Mouse (Mus musculus) forebrain, postnatal 0 days (tissue): ENCODE results near the gene F3. TPM values are rescaled to one million over a fixed set of nuclear protein-coding genes. Genes with fewer than 3 reads are reported as not detected.

Experiments
- ATAC-seq: fragments of 200-750 bp; cut with Nextera tagmentation; 2 replicates; pipeline ENCODE4 v1.8.0; 2017; ENCODE audit warnings: mild to moderate bottlenecking, moderate library complexity
- DNase-seq: peaks from one replicate; pipeline ENCODE4 v3.0.0-alpha.2; 2015
- H3K27ac ChIP-seq: fragments of 300-500 bp; sonication (generic); 2 replicates; pipeline ENCODE4 v1.5.1; 2014; ENCODE audit warnings: low read depth, mild to moderate bottlenecking, antibody characterized with exemption, low read length, moderate library complexity, mixed read lengths
- H3K27me3 ChIP-seq: fragments of 300-500 bp; sonication (generic); 2 replicates; pipeline ENCODE4 v1.6.1; 2014; ENCODE audit warnings: mild to moderate bottlenecking, low read length, mixed read lengths; ENCODE audit not compliant: insufficient read depth
- H3K36me3 ChIP-seq: fragments of 300-500 bp; sonication (generic); 2 replicates; pipeline ENCODE4 v1.6.1; 2014; ENCODE audit warnings: mild to moderate bottlenecking, moderate library complexity; ENCODE audit not compliant: insufficient read depth
- H3K4me1 ChIP-seq: fragments of 300-500 bp; sonication (generic); 2 replicates; pipeline ENCODE4 v1.6.1; 2014; ENCODE audit warnings: antibody characterized with exemption; ENCODE audit not compliant: insufficient read depth
- H3K4me2 ChIP-seq: fragments of 300-500 bp; sonication (generic); 2 replicates; pipeline ENCODE4 v1.6.1; 2014; ENCODE audit warnings: low read depth, mild to moderate bottlenecking, moderate library complexity
- H3K4me3 ChIP-seq: fragments of 300-500 bp; sonication (generic); 2 replicates; pipeline ENCODE4 v1.5.1; 2014; ENCODE audit warnings: low read depth, low read length, mixed read lengths
- H3K9ac ChIP-seq: fragments of 300-500 bp; sonication (generic); 2 replicates; pipeline ENCODE4 v1.6.1; 2014; ENCODE audit warnings: mild to moderate bottlenecking
- H3K9me3 ChIP-seq: fragments of 300-500 bp; sonication (generic); 2 replicates; pipeline ENCODE4 v1.6.1; 2016; ENCODE audit warnings: low read length
- CTCF ChIP-seq: sonication (generic); IDR thresholded peaks from 2 replicates; pipeline ENCODE4 v1.5.1; 2016; ENCODE audit warnings: antibody characterized with exemption, control low read depth, low read depth
- WGBS: fragments of 180-500 bp; shearing (Covaris S2); extraction: QIAGEN DNeasy Blood & Tissue Kit; methylation state at CpG from one replicate; pipeline ENCODE4 v1.1.7; 2014; 5-methylcytosine and 5-hydroxymethylcytosine counted together
- polyA plus RNA-seq: library from polyadenylated mRNA; unstranded; fragments of >200 nt; fragmentation: Nextera tagmentation; extraction: Ambion mirVana; gene quantifications from 2 replicates; pipeline ENCODE4 v1.2.1, GENCODE M21; 2015
- total RNA-seq: library from RNA; depleted of rRNA; stranded (reverse); fragments of >200 nt; gene quantifications from 2 replicates; pipeline ENCODE4 v1.2.3, GENCODE M21; 2014

Gene F3
- total and polyA plus RNA-seq, 2 experiments from 2014 or later, result 11.5 to 14.2 TPM

DNA sequence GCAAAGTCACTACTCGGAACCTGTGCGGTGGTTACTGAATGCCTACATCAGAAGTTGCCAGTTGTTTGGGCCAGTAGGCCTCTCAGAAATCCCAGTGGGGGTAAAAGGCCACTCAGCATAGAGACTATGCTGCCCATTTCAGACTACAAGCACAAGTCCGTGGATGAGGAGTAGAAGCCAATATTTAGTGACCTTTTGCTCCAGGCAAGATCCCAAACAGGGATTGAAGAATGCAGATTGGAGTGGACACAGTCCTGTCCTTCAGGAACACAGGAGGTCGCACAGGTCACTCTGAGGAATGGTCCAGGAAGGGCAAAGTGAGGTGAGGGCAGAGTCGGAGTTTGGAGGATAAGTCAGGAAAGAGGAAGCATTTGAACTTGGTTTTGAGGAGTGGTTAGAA, 29.6 kb upstream of the F3 start:
- TF ChIP-seq CTCF, result no peak
- H3K9me3 ChIP-seq, result no peaks in the 10 kb centered on the region
- H3K27ac ChIP-seq, result no peak overlapping the region
- 90% methylated on average over 5 of the region's 5 CpGs for WGBS
- no peaks in the 10 kb centered on the region; the same call in 1 of the 2 replicates for H3K4me1 ChIP-seq
- H3K27me3 ChIP-seq, result no peaks in the 10 kb centered on the region
- ATAC-seq (no peak), DNase-seq (no peak)
- no peak overlapping the region for H3K9ac ChIP-seq
- H3K4me3 ChIP-seq, result no peak overlapping the region
- no peaks in the 10 kb centered on the region for H3K36me3 ChIP-seq
- H3K4me2 ChIP-seq, result no peak overlapping the region

DNA sequence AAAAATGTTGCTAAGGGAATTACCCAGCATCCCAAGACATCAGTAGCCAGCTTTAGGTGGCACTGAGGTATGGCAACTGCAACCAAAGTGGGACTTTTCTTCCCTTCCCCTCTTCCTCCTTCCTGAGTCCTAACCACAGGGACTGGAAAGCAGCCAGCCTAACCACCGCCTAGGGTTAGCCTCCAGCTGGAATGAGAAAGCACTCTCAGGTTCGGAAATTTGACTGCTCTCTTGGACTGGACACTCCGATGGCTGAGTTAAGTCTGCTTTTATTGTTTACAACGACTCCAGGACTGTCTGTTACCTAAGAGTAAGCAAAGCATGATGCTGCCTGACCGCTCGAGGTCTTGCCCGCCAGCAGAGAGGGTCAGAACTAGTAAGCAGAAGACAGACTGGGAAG, 26.2 kb upstream of the F3 start:
- Histone ChIP-seq H3K36me3 (no peaks in the 10 kb centered on the region), H3K4me2 (no peak overlapping the region), H3K4me3 (no peak overlapping the region), H3K27me3 (no peaks in the 10 kb centered on the region), H3K4me1 (peaks cover 22% of the 10 kb centered on the region), H3K9me3 (no peaks in the 10 kb centered on the region), H3K9ac (no peak overlapping the region), H3K27ac (no peak overlapping the region)
- DNase-seq, result no peak
- WGBS, result 91% methylated on average over 7 of the region's 7 CpGs
- ATAC-seq, result no peak
- no peak for TF ChIP-seq CTCF

- Histone ChIP-seq H3K4me3 (no peak overlapping the region), H3K27me3 (no peaks in the 10 kb centered on the region), H3K36me3 (no peaks in the 10 kb centered on the region), H3K9ac (no peak overlapping the region), H3K27ac (peak overlapping the region; percentile 90; the same call in 1 of the 2 replicates), H3K4me2 (no peak overlapping the region), H3K9me3 (no peaks in the 10 kb centered on the region), H3K4me1 (peaks cover 22% of the 10 kb centered on the region)
- no peak for TF ChIP-seq CTCF
- no peak for DNase-seq
- no peak for ATAC-seq
- 55% methylated on average over 4 of the region's 4 CpGs for WGBS
These were observed 23.9 kb upstream of the F3 start for GRCm38 (mm10) chr3:121699401-121699800.

DNA sequence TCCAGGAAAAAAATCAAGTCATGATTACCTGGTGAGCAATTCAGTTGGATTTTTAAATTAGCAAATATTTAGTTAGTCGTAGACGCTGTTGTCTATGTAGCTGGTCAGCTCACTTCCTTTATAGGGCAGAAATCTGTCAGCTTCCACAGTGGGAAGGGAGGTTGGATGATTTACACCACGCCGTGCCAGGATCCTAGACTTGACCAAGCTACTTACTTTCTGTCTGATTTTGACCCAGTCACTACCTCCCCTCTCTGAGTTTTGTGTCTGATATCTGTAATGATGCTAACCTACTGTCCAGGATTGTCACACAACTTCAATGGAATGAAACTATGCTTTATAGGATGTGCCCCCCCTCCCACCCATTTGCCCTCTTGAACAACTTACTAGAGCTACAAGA, 23.5 kb upstream of the F3 start:
- DNase-seq, result peak; percentile 16
- Histone ChIP-seq H3K4me2 (peak overlapping the region; percentile 26; the same call in 1 of the 2 replicates), H3K36me3 (no peaks in the 10 kb centered on the region), H3K4me3 (no peak overlapping the region), H3K9me3 (no peaks in the 10 kb centered on the region), H3K4me1 (peaks cover 22% of the 10 kb centered on the region), H3K27ac (peak overlapping the region; percentile 90), H3K9ac (no peak overlapping the region), H3K27me3 (no peaks in the 10 kb centered on the region)
- no peak; the same call in 1 of the 2 replicates for ATAC-seq
- TF ChIP-seq CTCF, result no peak
- 33% methylated on average over 4 of the region's 4 CpGs for WGBS

- Histone ChIP-seq H3K9ac (peak overlapping the region; percentile 15; the same call in 1 of the 2 replicates), H3K9me3 (no peaks in the 10 kb centered on the region), H3K36me3 (no peaks in the 10 kb centered on the region), H3K4me3 (no peak overlapping the region; the same call in 1 of the 2 replicates), H3K4me1 (peaks cover 22% of the 10 kb centered on the region), H3K4me2 (peak overlapping the region; percentile 26), H3K27me3 (no peaks in the 10 kb centered on the region), H3K27ac (peak overlapping the region; percentile 90)
- WGBS, result 5% methylated on average over 8 of the region's 8 CpGs
- ATAC-seq (peak; percentile 97), DNase-seq (peak; percentile 90)
- TF ChIP-seq CTCF, result no peak
These were observed 22.9 kb upstream of the F3 start for GRCm38 (mm10) chr3:121700364-121700952.

DNA sequence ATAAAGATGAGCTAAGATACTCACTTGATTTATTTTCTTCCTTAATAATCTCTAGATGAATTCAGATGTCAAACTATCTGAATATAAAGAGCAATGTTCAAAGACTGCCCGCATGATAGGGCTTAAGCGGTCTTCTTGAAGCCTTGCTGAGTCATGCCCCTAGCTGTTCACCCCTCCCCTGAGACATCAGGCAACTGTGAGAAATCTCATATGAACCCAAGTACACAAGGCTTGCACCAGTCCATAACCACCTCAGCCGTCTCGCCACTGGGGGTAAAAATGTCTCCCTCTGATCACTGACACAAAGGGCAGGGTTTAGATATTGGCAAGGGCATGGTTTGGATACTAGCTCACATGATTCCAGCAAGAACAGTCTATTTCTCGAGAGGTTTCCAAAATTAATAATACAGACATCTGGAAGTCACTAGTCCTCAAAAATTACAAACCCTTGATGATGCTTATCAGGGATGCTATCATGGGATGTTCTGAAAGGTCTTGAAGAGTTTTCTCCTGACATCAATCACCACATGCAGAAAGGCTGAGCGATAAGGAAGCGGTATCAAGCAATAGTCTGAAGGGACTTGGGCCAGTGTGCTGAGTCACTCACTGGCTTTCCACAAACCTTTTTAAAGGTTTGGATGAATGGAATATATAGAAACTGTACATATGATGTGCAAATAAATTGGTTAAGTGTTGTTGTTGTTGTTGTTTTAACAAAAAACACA, 20.0 kb upstream of the F3 start:
- no peak for TF ChIP-seq CTCF
- Histone ChIP-seq H3K27me3 (no peaks in the 10 kb centered on the region), H3K4me1 (peaks cover 22% of the 10 kb centered on the region), H3K4me3 (no peak overlapping the region), H3K36me3 (no peaks in the 10 kb centered on the region), H3K27ac (no peak overlapping the region), H3K4me2 (no peak overlapping the region), H3K9me3 (no peaks in the 10 kb centered on the region), H3K9ac (no peak overlapping the region)
- ATAC-seq, result no peak
- no peak for DNase-seq
- WGBS, result 92% methylated on average over 7 of the region's 7 CpGs

DNA sequence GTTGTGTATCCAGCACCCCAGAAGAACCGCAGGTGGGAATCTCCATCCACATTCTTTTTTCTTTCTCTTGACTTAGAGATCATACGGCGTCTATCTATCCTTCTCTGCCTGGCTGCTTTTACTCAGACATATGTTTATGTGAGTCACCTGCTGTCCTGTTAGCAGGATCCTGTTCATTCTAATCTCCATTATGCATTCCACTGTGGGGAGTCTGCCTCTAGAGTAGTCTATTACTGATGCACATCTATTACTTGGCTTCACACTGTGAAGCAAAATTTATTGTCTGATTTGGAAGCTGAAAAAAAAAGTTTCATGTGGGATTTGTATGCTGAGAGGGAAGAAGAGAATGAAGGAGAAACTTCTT, 19.5 kb upstream of the F3 start:
- Histone ChIP-seq H3K4me1 (peaks cover 22% of the 10 kb centered on the region), H3K9me3 (no peaks in the 10 kb centered on the region), H3K4me2 (no peak overlapping the region), H3K27ac (no peak overlapping the region), H3K9ac (no peak overlapping the region), H3K27me3 (no peaks in the 10 kb centered on the region), H3K36me3 (no peaks in the 10 kb centered on the region), H3K4me3 (no peak overlapping the region)
- no peak for TF ChIP-seq CTCF
- DNase-seq (no peak), ATAC-seq (no peak)
- WGBS, result 64% methylated on average over 3 of the region's 3 CpGs
